Mouse (Mus musculus): ENCODE measurements around the gene Mecom. TPM values are rescaled to one million over a fixed set of nuclear protein-coding genes. Genes with fewer than 3 reads are reported as not detected.

Mecom gene
- polyA plus RNA-seq, 1 experiment, result 0.19 TPM

DNA sequence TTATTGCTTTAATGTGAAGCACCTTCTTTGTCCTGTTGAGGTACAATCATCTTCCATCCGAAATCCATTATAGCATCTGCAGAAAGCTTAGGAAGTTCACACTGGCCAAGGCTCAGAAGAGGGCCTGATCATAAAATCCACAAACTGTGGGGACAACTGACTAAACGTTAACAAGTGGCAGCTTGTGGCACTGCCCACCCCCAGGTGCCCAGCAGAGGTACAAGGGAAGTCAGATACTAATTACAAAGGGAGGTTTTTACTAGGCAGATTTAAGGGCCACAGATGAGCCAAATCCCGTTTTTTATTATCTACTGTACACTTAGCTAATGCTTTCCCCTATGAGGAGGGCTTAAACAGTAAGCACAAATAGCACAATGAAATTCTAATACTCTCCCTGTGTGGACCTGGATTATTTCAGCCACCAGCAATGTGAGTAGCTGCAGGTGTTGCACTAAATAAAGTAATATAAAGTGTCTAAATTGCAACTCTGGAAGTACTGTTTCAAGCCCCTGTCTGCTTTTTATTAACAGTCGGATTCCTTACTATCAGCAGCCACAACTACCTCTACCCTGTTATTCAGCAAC is 443.2 kb downstream of the Mecom start:
- H3K4me3 ChIP-seq (ENCODE audit: control insufficient read depth, low read depth, low read length), result no peak overlapping the region

DNA sequence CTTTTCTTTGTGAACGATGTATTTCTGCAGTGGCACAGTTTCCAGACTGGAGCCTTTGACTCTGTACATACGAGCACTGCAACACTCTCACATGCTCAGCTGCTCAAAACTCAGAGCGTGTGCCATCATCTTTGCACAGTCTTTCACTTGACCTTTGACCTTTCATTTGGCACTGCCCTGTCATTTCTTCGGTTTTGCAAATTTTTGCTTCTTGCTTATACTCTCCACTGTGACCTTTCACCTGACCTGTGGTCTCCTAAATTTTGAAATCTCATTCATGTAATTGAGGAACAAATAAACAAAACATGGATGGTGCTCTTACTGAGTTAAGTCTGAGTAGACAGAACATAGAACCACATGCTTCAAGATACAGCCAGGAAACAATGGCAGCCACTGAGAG is 446.7 kb downstream of the Mecom start:
- H3K4me1 ChIP-seq (ENCODE audit: control insufficient read depth, insufficient read depth, low read length), result no peaks in the 10 kb centered on the region

More for the DNA sequence above, 443.2 kb downstream of the Mecom start:
- Histone ChIP-seq H3K27me3 (ENCODE audit: control insufficient read depth, insufficient read depth, low read length) (no peaks in the 10 kb centered on the region), H3K36me3 (ENCODE audit: control insufficient read depth, insufficient read depth, low read length) (no peaks in the 10 kb centered on the region), H3K27ac (ENCODE audit: control insufficient read depth, insufficient read depth, low read depth, low read length) (no peak overlapping the region), H3K4me1 (ENCODE audit: control insufficient read depth, insufficient read depth, low read length) (peaks cover 3% of the 10 kb centered on the region; the same call in 1 of the 2 replicates)
- TF ChIP-seq CTCF (IDR thresholded peaks at IDR 0.05; ENCODE audit: control insufficient read depth, insufficient read depth, insufficient replicate concordance, low read depth, low read length) (no peak), POLR2A (IDR thresholded peaks at IDR 0.05; ENCODE audit: control insufficient read depth, low read depth, low read length) (no peak)

DNA sequence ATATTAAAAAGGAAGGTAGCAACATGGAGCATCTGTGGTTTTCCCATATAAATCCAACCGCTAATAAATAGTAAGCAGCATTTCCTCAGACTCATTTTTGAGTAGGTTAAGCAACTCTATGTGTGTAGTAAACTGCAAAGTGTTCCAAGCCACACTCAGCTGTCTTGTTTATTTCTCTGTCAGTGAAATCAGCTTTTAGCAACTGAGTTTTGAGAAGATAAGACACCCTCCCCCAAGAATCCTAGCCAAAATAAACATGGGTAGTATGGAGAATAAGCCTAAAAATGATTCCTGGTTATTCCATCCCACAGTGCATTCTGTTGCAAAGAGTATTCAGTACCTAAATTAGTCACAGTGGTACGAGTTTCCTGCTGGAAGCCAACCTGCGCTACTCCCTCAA is 450.1 kb downstream of the Mecom start:
- no peak overlapping the region for H3K4me3 ChIP-seq (ENCODE audit: control insufficient read depth, low read depth, low read length)
- no peaks in the 10 kb centered on the region for H3K4me1 ChIP-seq (ENCODE audit: control insufficient read depth, insufficient read depth, low read length)
- TF ChIP-seq CTCF (IDR thresholded peaks at IDR 0.05; ENCODE audit: control insufficient read depth, insufficient read depth, insufficient replicate concordance, low read depth, low read length), result no peak
- no peaks in the 10 kb centered on the region for H3K36me3 ChIP-seq (ENCODE audit: control insufficient read depth, insufficient read depth, low read length)
- H3K27me3 ChIP-seq (ENCODE audit: control insufficient read depth, insufficient read depth, low read length), result no peaks in the 10 kb centered on the region
- H3K27ac ChIP-seq (ENCODE audit: control insufficient read depth, insufficient read depth, low read depth, low read length), result no peak overlapping the region

More for the DNA sequence above, 446.7 kb downstream of the Mecom start:
- Histone ChIP-seq H3K36me3 (ENCODE audit: control insufficient read depth, insufficient read depth, low read length) (no peaks in the 10 kb centered on the region), H3K27me3 (ENCODE audit: control insufficient read depth, insufficient read depth, low read length) (no peaks in the 10 kb centered on the region), H3K4me3 (ENCODE audit: control insufficient read depth, low read depth, low read length) (no peak overlapping the region), H3K27ac (ENCODE audit: control insufficient read depth, insufficient read depth, low read depth, low read length) (no peak overlapping the region)
- TF ChIP-seq POLR2A (IDR thresholded peaks at IDR 0.05; ENCODE audit: control insufficient read depth, low read depth, low read length) (no peak), CTCF (IDR thresholded peaks at IDR 0.05; ENCODE audit: control insufficient read depth, insufficient read depth, insufficient replicate concordance, low read depth, low read length) (no peak)

DNA sequence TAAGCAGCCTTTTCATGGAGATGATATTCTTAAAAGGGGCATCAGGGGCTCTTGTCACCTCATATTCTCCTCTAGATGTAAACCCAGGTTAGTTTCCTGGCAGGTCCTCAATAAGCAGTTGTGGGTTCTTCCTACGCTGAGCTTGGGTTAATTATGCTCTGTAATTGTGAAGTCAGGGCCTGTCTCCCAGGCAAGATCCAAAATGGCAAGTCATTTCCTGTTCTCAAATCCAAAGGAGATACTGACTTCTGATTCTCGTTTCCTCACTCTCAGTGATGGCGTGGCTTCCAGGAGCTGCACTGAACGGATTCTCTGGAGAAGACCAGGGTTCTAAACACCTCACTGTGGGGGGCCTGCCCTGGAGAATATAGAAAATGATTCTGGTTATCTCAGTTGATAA is 450.7 kb downstream of the Mecom start:
- H3K4me3 ChIP-seq (ENCODE audit: control insufficient read depth, low read depth, low read length), result no peak overlapping the region
- TF ChIP-seq CTCF (IDR thresholded peaks at IDR 0.05; ENCODE audit: control insufficient read depth, insufficient read depth, insufficient replicate concordance, low read depth, low read length) (no peak), POLR2A (IDR thresholded peaks at IDR 0.05; ENCODE audit: control insufficient read depth, low read depth, low read length) (no peak)
- H3K27ac ChIP-seq (ENCODE audit: control insufficient read depth, insufficient read depth, low read depth, low read length), result no peak overlapping the region
- H3K36me3 ChIP-seq (ENCODE audit: control insufficient read depth, insufficient read depth, low read length), result no peaks in the 10 kb centered on the region
- no peaks in the 10 kb centered on the region for H3K4me1 ChIP-seq (ENCODE audit: control insufficient read depth, insufficient read depth, low read length)
- H3K27me3 ChIP-seq (ENCODE audit: control insufficient read depth, insufficient read depth, low read length), result no peaks in the 10 kb centered on the region

DNA sequence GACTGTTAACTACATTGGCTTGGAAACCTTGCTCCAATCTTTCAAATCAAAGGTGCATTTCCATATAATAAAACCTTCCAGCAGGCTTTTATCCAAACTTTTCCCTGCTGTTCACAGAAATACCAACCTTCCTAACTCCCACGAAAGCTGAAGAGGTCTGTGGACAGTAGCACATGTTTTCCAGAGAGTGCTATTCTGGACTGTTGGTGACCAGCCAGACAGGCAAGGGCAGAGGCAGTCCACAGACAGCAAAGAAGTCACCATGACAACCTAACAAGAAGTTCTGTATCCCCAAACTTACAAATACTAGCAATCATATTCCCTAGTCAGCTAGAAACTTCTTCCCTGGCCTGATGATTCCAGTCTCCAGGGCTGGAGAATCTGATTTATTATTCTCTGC is 454.8 kb downstream of the Mecom start:
- Histone ChIP-seq H3K4me3 (ENCODE audit: control insufficient read depth, low read depth, low read length) (no peak overlapping the region), H3K27me3 (ENCODE audit: control insufficient read depth, insufficient read depth, low read length) (no peaks in the 10 kb centered on the region), H3K4me1 (ENCODE audit: control insufficient read depth, insufficient read depth, low read length) (no peaks in the 10 kb centered on the region), H3K36me3 (ENCODE audit: control insufficient read depth, insufficient read depth, low read length) (no peaks in the 10 kb centered on the region), H3K27ac (ENCODE audit: control insufficient read depth, insufficient read depth, low read depth, low read length) (no peak overlapping the region)
- TF ChIP-seq CTCF (IDR thresholded peaks at IDR 0.05; ENCODE audit: control insufficient read depth, insufficient read depth, insufficient replicate concordance, low read depth, low read length), result no peak
- TF ChIP-seq POLR2A (IDR thresholded peaks at IDR 0.05; ENCODE audit: control insufficient read depth, low read depth, low read length), result no peak

DNA sequence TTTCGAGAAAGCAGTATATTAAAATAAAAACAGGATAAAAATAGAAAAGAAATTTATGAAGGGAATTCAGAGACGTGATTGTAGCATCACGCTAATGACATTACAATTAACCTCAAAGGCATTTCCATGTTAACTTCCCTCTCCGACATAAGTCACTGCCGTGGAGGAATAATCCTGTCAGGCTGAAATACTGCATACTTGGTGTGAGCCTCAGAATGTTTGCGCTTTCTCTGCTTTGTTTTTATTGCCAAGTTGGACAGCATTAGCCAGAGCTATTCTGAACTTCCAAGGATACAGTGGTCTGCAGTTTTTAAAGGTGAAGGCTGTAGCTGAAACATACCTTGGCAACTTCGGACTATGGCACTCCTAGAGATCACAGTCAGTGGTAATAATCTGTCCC is 455.3 kb downstream of the Mecom start:
- no peaks in the 10 kb centered on the region for H3K27me3 ChIP-seq (ENCODE audit: control insufficient read depth, insufficient read depth, low read length)
- no peak overlapping the region for H3K4me3 ChIP-seq (ENCODE audit: control insufficient read depth, low read depth, low read length)
- no peak overlapping the region for H3K27ac ChIP-seq (ENCODE audit: control insufficient read depth, insufficient read depth, low read depth, low read length)
- no peaks in the 10 kb centered on the region for H3K4me1 ChIP-seq (ENCODE audit: control insufficient read depth, insufficient read depth, low read length)
- TF ChIP-seq POLR2A (IDR thresholded peaks at IDR 0.05; ENCODE audit: control insufficient read depth, low read depth, low read length) (no peak), CTCF (IDR thresholded peaks at IDR 0.05; ENCODE audit: control insufficient read depth, insufficient read depth, insufficient replicate concordance, low read depth, low read length) (no peak)
- H3K36me3 ChIP-seq (ENCODE audit: control insufficient read depth, insufficient read depth, low read length), result no peaks in the 10 kb centered on the region

DNA sequence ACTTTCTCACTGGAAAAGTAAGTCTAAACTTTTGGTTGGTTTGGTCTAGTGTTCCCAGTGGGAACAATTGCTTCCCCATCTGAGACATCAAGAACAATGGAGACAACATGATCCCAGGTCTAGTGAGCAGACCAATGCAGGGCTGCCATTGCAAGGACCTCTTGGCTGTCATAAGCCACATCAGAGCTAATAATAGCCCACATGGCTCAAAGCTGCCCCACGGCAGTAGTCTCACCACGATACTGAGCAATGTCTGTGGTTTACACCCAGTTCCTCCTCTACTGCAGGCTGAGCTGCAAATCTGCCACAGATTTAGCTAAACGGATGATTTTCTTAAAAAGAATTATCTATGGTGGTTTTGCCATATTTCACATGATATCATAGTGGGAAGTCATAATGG is 455.9 kb downstream of the Mecom start:
- H3K4me3 ChIP-seq (ENCODE audit: control insufficient read depth, low read depth, low read length), result no peak overlapping the region
- no peak for TF ChIP-seq POLR2A (IDR thresholded peaks at IDR 0.05; ENCODE audit: control insufficient read depth, low read depth, low read length)
- TF ChIP-seq CTCF (IDR thresholded peaks at IDR 0.05; ENCODE audit: control insufficient read depth, insufficient read depth, insufficient replicate concordance, low read depth, low read length), result no peak
- H3K27ac ChIP-seq (ENCODE audit: control insufficient read depth, insufficient read depth, low read depth, low read length), result no peak overlapping the region
- no peaks in the 10 kb centered on the region for H3K4me1 ChIP-seq (ENCODE audit: control insufficient read depth, insufficient read depth, low read length)
- H3K27me3 ChIP-seq (ENCODE audit: control insufficient read depth, insufficient read depth, low read length), result no peaks in the 10 kb centered on the region
- H3K36me3 ChIP-seq (ENCODE audit: control insufficient read depth, insufficient read depth, low read length), result no peaks in the 10 kb centered on the region

DNA sequence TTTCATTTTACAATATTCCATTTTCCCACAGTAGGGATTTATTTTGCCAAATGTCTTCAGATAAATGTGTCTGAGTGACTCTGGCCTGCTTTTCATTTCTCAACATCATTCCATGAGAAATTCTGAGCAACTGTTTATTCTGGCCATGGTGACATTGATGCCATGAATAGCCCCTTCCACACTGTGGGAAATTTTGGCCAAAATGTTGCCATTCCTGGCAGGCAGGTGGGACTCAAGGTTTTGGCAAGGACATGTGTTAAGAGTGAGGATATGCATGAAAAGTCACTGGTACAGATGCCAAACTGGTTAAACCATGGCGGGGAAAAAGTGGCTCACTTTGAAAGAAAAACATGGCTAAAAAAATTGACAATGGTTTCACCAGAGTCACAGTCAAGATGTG is 456.4 kb downstream of the Mecom start:
- Histone ChIP-seq H3K4me1 (ENCODE audit: control insufficient read depth, insufficient read depth, low read length) (no peaks in the 10 kb centered on the region), H3K36me3 (ENCODE audit: control insufficient read depth, insufficient read depth, low read length) (no peaks in the 10 kb centered on the region), H3K27ac (ENCODE audit: control insufficient read depth, insufficient read depth, low read depth, low read length) (no peak overlapping the region), H3K4me3 (ENCODE audit: control insufficient read depth, low read depth, low read length) (no peak overlapping the region), H3K27me3 (ENCODE audit: control insufficient read depth, insufficient read depth, low read length) (no peaks in the 10 kb centered on the region)
- TF ChIP-seq CTCF (IDR thresholded peaks at IDR 0.05; ENCODE audit: control insufficient read depth, insufficient read depth, insufficient replicate concordance, low read depth, low read length) (no peak), POLR2A (IDR thresholded peaks at IDR 0.05; ENCODE audit: control insufficient read depth, low read depth, low read length) (no peak)
